Mouse (Mus musculus) hindlimb bud, embryonic 11.5 days (tissue): ENCODE measurements at regions not wholly inside any gene's neighbourhood (a gene's known extent, or its start where the extent isn't known, plus 50 kb on each side); places are given as distances from the start of the nearest gene placed in this dataset.

Source experiments
- DNase-seq: peaks from one replicate; pipeline ENCODE4 v3.0.0-alpha.2; 2012; ENCODE audit warnings: low read depth, low spot score; ENCODE audit errors: extremely low spot score

DNA sequence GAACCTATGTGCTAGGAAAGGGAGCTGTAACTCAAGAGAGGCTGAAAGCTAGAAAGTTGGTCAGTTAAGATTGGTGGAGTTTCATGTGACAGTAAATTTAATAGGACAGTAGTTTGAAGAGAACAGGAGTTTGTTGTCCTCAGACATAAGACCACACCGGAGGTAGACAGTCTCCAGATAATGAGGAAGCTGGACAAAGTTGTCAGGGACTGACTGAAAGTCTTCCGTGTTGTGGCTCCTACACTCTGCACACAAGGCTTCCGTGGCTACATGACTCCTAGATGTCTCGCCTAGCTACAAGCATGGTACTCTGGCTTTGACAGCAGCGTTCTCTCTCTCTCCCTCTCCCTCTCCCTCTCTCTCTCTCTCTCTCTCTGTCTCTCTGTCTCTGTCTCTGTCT, 171.9 kb upstream of the Rreb1 start:
- no peak for DNase-seq

- DNase-seq: no peak
Measured at GRCm38 (mm10) chr13:37609085-37609484, 169.1 kb upstream of the Rreb1 start.

- DNase-seq: no peak
Measured at GRCm38 (mm10) chr13:37611387-37611786, 166.8 kb upstream of the Rreb1 start.

- DNase-seq: no peak
Measured at GRCm38 (mm10) chr13:37617015-37617414, 161.2 kb upstream of the Rreb1 start.

DNA sequence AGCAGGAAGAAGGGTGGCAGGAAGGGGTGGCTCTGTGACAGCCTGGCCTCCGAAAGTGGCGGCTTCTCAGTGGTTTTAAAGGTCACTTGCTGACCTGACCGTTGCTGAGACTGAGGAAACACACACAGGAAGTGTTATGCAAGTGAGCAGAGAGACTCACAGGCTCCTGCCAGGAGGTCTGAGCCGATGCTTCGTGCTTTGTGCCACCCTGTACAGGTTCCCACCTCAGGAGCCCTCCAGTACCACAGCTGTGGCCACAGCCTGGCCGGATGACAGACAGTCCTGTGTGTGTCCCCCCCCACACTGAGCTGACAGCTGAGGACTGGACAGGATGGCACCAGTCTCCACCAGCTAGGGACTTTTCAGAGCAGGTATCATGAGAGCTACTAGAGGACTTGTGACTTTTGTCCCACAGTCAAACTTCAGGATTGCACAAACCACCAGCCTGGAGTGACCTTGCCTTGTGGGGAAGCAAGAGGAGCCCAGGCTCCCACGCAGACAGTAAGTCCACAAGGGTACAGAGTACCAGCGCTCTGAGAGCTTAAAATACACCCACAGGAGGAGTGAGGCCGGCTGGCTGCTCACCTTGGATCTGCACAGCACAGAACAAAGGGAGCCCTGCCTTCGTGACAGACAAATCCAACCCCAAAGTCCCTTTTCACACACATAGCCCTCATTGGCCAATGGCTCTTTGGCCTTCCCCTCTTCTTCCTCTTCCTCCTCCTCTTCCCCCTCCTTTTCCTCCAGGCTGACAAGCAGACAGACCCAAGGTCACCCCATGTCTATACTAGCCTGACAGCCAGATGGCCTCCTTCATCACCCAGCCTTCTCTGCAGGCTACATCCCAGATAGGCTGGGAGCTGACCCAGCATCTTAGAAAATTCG, 158.1 kb upstream of the Rreb1 start:
- no peak for DNase-seq

- no peak for DNase-seq
Measured at GRCm38 (mm10) chr13:37621319-37622050, 156.7 kb upstream of the Rreb1 start.

DNA sequence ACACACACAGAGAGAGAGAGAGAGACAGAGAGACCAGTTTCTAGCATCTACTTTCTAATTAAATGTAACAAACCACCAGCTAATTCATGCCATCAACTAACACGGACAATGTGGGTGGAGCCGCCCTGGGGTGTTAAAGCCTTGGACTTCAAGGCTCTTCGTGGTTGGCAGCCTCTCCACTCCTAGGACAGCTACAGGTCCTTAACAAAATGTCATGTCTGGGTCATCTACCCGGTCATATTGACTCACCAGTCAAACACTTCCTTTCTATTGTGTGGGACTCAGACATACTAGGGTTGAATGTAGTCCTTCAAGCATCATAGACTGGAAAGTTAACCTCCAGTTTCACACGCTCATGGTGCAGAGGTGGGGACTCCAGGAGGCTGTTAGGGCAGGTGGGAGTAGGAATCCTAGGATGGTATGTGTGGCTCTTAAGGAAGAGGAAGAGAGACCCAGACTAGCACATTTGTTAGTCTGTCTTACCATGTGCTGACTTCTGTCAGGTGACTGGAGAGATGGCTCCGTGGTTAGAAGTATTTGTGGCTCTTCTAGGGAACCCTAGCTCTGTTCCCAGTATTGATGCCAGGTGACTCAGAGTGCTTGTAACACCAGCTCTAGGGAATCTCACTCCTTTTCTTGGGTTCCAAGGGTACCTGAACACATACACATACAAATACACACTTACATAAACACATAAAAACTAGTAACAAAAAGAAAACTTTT, 155.7 kb upstream of the Rreb1 start:
- DNase-seq: no peak

DNA sequence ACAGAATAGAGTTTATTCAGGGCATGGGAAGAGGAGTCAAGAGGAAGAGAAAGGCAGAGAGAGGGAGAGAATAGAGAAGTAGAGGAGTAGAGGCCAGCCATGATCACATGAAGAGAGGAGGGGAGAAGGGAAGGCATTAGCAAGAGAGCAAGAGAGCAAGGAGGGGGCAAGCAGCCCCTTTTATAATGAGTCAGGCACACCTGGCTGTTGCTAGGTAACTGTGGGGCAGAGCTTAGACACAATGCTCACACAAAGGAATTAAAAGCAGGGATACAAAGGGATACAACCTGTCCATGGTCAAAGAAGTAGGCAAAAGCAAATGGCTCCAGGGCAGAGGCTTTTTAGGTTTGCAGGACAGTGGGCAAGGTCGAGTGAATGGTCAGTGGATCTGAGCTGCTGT, 153.5 kb upstream of the Rreb1 start:
- DNase-seq: no peak

GRCm38 (mm10) chr13:37625532-37626235, 152.5 kb upstream of the Rreb1 start:
- no peak for DNase-seq

DNA sequence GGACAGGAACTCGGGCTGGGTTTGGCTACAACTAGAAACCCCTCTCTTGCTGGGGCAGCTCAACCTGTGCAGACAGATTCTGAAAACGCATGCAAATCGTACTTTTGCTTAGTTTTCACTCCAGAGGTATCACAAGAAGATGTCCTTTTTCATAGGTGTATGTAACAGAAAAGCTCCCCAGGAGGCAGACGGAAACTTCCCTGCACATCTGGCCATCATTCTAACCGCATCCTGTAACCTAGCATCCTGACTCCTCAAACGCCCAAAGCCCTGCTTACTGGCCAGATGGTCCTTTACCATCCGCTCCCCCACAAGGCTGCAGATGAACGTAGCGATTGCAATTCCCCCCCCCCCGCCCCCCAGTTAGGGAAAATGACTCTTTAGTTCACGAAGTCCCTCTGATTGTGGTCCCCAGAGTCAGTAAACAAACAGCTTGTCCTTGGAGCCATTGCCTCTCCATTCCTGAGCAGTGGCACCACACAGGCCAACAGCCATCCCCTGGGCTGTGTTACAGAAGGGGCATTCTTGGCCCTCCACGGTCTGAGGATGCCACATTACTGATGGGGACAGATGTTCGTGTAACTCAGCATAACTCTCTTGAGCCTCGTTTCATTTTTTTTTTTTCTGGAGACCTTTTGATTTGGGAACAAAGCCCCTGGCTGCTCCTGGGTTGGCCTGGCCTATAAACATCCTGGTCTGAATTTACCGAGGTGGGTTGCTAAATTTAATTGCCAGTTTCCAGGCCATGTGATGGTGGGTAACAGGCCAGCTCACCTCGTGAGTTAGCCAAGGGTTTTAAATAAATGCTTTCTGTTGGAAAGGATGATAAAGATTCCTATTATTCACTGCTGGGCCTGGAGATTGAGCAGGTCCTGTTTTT, 149.6 kb upstream of the Rreb1 start:
- peak; percentile 6 for DNase-seq

GRCm38 (mm10) chr13:37629271-37629899, 148.8 kb upstream of the Rreb1 start:
- DNase-seq: no peak

DNA sequence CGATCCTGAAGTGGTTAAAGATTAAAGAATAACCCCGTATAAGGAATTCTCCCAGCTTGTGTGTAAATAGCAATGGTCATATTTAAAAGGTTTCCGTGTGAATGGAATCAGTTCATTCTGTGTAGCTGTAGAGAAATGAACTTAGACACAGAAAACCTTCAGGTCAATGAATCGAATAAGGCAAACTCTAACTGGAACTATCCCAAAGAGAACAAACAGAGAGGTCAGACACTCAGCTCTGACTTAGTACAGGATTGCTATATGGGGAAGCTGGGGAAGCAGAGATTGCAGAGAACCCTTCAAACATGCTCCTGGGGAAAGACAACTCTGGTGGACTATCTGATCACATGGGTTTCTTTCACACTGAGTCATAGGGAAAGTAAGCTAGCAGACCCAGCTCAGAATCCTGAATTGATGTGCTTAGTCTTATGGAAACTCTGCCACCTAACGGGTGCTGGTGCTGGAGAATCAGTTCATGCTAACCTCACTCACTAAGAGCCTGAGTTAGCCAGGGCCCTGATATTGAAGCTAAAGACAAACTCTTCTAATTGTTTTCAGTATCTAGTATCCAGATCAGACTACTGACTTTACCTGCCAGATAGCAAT, 145.3 kb upstream of the Rreb1 start:
- DNase-seq: no peak

GRCm38 (mm10) chr13:37636363-37636762, 141.8 kb upstream of the Rreb1 start:
- DNase-seq: no peak

- DNase-seq: no peak
Measured at GRCm38 (mm10) chr13:37637151-37637550, 141.0 kb upstream of the Rreb1 start.

GRCm38 (mm10) chr13:37638071-37638511, 140.1 kb upstream of the Rreb1 start:
- no peak for DNase-seq

DNA sequence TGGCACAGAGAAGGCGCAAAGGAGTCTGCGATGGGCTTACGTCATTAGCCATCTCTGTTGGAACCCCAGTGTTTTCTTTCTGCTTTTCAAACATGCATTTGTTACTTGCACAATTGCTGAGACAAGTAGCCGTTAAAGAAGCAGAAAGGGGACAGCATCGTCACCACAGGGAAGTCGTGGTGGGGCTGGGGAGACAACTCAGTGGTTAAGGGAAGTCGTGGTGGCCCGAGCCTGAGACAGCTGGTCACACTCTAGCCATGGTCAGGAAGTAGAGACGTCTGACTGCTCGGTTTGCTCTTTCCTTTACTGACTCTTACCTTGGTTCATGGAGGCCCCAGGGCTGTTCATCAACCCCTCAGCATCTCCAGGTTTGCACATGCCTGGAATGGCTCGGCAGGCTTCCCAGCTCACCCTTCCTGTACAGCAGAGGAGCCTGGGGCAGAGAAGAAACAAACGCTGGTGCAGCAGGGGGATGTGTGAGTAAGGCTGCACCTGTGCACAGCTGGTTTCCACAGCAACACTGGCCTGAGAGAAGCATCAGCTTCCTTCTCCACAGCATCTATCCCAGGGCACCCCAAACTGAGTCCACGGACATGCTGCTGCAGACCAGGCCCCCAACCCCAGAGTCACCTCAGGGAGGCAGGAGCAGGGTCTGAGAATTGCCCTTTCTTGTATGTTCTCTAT, 135.6 kb upstream of the Rreb1 start:
- DNase-seq: no peak

DNA sequence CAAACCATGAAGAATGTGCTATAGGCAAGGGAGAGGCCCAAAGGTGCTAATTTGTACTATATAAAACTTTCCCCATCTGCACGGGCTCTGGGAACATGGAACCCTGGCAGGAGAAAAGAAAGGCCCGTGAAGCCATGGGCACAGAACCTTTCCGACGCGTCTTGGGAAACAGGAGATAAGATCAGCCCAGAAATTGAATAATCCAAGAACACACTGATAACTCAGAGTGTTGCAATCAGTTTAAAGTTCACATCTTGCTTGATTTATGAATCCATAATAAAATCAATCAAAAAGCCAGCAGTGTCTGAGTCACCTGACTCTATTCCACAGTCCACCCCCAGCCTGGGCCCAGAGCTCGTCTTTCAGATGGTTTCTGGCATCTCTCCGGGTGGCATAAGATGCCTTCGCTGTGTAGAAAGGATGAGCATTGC, 133.4 kb upstream of the Rreb1 start:
- DNase-seq: no peak

GRCm38 (mm10) chr13:37649467-37650080, 128.6 kb upstream of the Rreb1 start:
- no peak for DNase-seq
